Mouse (Mus musculus): ENCODE measurements around the gene Sla2.
A peak's percentile ranks its signal among the peaks of the same experiment; 100 is the strongest.
"Not testable (repeated sequence)": the region's sequence is repeated elsewhere in the genome, so short reads cannot be mapped to it uniquely, and the experiment has no call there.

Gene Sla2

GRCm38 (mm10) chr2:156899184-156899583 lies 12.2 kb upstream of the Sla2 start:
- no peak for DNase-seq

DNA sequence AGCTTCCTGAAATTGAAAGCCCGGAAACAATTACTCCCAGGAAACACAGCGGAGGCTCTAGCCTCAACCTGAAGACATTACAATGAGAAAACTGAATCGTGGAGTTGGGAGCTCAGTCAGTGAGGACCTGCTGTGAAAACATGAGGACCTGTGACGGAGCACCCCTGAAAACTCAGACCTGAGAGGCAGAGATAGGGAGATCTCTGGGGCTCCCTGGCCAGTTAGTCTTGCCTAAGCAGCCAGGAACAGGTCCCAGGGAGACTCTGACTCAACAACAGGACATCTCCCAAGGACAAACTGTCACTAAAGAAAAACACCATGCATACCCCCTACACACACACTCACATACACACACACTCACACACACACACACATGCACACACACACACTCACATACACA lies 11.4 kb upstream of the Sla2 start:
- no peak for DNase-seq

- no peak for DNase-seq
Observed at GRCm38 (mm10) chr2:156897034-156897433, 10.0 kb upstream of the Sla2 start.

GRCm38 (mm10) chr2:156896384-156896914 lies 9.5 kb upstream of the Sla2 start:
- no peak for DNase-seq

- DNase-seq, result no peak
Observed at GRCm38 (mm10) chr2:156894496-156895265, 7.7 kb upstream of the Sla2 start.

- no peak for DNase-seq
Observed at GRCm38 (mm10) chr2:156892821-156893220, 5.8 kb upstream of the Sla2 start.

GRCm38 (mm10) chr2:156892240-156892639 lies 5.2 kb upstream of the Sla2 start:
- DNase-seq, result no peak

DNA sequence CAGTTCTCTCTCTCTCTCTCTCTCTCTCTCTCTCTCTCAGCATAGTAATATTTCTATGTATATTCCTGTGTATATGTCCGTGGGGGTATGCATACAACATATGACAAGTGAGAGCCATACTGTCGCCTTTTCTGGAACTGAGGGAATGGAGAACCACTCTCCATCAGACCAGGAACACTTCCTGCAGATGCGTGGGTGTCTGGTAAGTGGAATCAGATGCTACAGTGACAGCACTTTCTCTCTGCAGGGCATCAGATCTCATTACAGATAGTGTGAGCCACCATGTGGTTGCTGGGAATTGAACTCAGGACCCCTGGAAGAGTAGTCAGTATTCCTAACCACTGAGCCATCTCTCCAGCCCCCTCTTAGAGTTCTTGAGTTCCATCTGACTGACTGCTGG lies 1.5 kb upstream of the Sla2 start:
- DNase-seq, result no peak

DNA sequence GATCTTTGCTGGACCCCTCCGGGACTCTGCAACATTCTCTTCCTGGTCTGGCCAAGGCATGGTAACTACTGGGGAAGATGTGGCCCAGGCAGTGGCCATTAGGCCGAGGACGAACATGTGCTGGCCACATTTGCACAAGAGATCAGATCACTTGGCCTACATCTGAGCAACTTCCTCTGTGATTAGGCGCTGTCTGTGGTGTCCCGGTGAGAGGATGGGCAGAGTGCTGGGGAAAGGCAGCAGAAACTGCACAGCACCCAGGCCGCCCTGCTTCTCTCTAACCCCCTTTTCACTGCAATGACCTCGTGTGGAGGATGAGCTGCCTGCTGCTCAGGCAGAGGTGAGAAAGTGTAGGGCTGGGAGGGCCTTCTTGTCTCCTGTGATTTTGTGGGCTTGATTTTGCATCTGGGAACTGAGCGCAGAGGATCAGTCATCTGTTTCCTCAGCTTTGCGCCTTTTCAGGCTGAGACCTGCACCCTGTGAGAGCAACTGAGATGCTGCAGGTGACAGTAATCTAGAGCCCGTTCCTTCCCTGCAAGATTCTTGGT lies 834 bp downstream of the Sla2 start:
- no peak for DNase-seq

DNA sequence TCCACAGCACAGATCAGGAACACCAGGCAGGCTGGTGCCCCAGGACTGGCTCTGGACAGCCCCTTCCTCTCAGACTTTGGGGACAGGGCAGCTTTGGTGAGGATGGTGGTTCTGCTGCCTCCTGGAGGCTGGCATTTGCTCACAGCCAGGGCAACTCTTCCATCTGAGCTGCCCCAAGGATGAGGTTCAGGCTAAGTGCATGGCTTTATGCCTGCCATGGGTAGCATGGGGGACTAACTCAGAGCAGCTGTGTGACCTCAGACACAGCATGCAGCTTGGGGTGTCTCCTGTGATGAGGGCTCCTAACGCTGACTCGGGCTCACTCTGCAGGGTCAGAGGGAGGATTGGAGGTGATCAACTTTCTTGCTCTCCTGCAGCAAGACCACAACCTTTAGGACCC lies 1.3 kb downstream of the Sla2 start:
- DNase-seq, result not testable (repeated sequence)

DNA sequence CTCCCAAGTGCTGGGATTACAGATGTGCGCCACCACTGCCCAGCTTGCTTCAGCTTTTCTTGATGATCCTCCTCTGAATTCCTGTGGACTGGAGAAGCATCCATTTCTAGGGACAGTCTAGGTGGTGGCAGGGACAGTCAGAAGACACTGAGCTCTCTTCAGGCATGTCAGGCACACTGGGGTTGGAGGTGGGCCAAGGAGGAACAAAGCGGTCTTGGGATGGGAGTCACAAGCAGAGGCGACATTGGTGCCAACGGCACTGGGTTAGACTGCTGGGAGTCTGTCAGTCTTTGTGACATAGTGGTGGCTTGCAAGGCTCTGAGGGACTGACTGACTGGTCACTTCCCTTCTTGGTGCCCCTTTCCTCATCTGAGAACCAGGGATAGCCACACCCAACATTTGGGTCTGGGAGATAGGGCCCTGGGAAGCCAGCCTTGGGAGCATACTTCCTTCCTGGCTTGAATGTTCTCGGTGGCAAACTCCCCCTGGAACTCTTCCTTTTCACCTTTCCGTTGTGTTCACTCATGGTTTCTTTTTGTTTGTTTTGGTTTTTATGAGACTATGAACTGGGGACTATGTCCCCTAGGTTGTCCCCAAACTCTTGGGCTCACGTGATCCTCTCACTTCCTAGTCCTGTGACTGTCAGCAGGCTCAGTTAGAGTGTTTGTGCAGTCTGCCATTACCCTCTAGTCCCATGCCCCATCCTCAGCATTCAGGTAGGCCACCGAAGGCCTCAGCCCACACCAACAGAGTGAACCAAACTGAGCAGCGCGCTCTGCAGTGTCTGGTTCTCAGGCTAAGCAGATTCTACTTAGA lies 2.4 kb downstream of the Sla2 start:
- no peak for DNase-seq

DNA sequence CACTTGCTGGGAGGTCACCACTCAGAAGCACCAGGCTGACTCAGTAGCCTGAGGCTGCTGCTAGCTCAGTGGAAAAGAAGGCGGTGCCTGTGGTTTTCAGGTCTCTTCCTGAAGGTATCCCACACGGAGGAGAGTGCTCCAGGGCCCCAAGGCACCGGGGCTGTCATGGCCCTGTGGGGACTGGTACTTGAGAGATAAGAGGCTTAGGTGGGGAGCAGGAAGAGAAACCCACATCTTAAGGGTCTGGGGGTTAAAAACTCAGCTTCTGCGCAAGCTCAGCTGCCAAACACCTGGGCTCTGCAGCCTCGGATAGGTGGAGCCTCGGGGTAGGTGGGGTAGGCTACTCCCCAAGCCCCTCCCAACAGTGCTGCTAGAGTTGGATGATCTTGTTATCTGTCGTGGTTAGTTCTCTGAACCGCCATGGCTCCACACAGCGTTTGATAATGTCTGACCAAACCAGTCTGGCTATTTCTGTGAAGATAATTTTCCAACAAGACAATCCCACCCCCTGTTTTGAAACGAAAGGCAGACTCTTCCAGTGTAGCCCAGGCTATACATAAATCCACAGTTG lies 4.5 kb downstream of the Sla2 start:
- no peak for DNase-seq

- no peak for DNase-seq
Observed at GRCm38 (mm10) chr2:156879541-156879940, 7.5 kb downstream of the Sla2 start.

- no peak for DNase-seq
Observed at GRCm38 (mm10) chr2:156877726-156878125, 9.3 kb downstream of the Sla2 start.

DNA sequence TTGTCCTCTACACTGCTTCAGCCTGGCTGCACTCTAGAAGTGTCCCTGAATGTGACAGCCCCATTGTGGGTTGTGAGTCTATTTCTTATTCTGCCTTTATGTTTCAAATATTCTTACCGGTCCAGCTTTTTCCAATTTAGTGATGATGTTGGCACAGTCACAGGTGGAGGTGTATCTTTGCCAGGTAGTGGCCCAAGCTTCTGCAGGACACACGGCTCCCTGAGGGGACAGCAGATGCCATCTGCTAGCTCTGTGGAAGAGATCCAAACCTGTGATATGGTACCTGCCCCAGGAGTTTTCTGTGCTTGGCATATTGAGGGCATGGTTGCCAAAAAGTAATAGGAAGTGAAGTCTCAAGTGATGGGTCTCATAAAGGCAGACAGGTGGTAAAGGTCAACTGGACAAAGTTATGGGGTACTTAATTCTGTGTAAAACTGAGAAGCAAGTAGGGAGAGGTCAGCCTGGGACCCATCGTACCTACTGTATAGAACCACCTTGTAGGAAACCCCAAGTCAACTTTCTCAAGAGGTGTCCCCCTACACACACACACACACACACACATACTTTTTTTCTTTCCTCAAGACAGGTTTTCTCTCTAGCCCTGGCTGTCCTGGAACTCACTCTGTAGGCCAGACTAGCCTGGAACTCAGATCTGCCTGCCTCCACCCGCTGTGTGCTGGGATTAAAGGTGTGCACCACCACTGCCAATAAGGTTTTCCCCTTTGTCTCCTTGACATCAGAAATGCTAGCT lies 12.1 kb downstream of the Sla2 start:
- peak; percentile 98 for DNase-seq

- DNase-seq, result no peak
Observed at GRCm38 (mm10) chr2:156874047-156874759, 12.8 kb downstream of the Sla2 start.

DNA sequence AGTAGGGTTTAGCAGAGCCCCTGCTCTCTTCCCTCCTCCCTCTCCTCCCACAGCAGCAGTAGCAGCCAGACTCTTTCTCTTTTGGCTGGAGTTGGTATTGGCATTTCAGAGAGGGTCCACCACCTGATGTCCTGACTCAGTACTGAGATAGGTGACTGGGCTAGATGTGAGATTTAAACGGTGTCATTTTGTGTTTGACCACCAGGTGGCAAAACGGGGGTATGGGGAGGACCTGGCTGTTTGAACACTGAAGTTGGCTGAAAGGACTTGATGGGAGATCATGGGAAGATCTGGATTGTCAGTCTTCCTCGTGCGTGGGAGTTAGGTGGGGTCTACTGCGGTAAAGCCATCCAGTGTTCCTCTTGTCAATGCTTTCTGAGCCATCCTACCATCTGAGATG lies 13.4 kb downstream of the Sla2 start:
- peak; percentile 86 for DNase-seq

- DNase-seq, result no peak
Observed at GRCm38 (mm10) chr2:156870519-156870918, 16.5 kb downstream of the Sla2 start.

- no peak for DNase-seq
Observed at GRCm38 (mm10) chr2:156869554-156869953, 17.4 kb downstream of the Sla2 start.

- DNase-seq, result no peak
Observed at GRCm38 (mm10) chr2:156868994-156869393, 18.0 kb downstream of the Sla2 start.

GRCm38 (mm10) chr2:156864481-156864880 lies 22.5 kb downstream of the Sla2 start:
- DNase-seq, result no peak
